Mouse (Mus musculus) adrenal gland, postnatal 4 days (tissue): ENCODE measurements at regions not wholly inside any gene's neighbourhood (a gene's known extent, or its start where the extent isn't known, plus 50 kb on each side); places are given as distances from the start of the nearest gene placed in this dataset.

Experiments used
- DNase-seq, 2 experiments: peaks; one replicate each; pipeline ENCODE4 v3.0.0; 2021 to 2022; ENCODE audit warnings: low spot score in 2 of 2, mixed read lengths in 2 of 2

DNA sequence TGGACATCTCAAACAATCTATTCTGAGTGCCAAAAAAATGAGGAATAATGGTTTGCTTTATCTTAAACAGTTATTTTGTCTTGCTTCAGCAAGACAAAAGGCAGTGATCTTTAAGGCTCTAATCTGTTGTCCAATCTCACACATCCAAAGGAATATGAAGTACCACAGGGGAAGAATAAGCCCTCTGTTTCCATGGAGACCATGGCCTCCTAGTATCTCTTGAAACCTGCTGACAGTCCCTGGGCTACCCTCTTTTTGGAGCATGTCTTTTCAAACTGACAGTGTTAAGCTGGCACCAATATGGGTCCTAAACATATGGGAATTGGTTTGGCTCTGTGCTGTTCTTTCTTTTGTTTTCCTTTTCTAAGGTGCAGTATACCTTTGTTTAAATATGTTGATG is 311.8 kb downstream of the Klf6 start:
- no peak for DNase-seq

- DNase-seq: no peak
Observed at GRCm38 (mm10) chr13:6178362-6179070, 317.2 kb downstream of the Klf6 start.

GRCm38 (mm10) chr13:6189133-6189532 is 327.9 kb downstream of the Klf6 start:
- DNase-seq: no peak

GRCm38 (mm10) chr13:6189566-6189965 is 328.3 kb downstream of the Klf6 start:
- DNase-seq: no peak

DNA sequence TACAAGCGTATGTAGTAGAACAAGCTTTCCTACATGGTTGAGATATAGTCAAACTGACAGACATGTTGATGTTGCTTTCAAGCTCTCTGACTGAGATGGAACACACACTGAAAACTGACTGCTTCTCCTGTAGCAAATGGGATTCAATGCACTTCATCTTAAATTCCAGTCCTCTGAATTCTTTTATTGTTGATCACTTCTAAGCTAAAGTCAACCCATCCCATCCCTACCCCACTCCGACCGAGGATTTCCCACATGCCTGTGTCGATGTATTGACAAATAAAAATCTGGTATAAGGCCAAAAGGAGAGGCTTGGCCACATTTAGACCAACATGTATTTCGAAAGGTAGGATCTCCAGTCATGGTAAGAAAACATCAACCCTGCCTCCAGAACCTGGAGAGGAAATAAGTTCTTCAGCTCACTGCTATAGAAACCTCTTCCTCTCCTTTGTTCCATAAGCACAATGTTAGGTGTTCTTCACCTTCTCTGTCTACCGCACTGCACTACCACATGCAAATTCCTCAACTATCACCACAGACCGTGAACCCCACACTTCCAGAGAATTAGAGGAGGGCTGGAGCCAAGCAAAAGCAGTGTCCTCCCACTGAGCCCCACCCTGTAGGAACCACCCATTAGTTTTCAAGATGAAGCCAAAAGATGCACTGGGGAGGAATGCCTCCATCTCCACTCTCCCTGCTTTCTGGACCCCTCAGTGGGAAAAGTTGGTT is 330.1 kb downstream of the Klf6 start:
- DNase-seq: no peak

DNA sequence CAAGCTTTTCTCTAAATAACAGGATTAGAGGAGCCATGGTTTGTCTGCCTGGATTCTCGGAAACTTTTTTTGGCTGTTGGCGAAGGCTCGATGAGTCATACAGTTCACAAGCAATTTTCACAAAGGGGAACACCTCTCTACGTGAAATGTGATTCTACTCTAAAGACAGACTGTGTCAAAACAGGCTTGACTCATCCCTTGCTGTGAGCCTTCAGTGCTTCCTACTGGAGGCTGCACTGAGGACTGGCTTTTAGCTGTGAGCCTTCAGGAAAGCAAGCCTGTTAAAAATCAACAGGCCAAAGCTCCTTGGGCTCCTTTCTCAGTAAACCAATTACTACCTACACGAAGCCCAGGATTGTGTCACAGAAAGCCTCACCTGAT is 330.6 kb downstream of the Klf6 start:
- no peak for DNase-seq

- no peak for DNase-seq
Observed at GRCm38 (mm10) chr13:6196690-6197089, 335.4 kb downstream of the Klf6 start.

DNA sequence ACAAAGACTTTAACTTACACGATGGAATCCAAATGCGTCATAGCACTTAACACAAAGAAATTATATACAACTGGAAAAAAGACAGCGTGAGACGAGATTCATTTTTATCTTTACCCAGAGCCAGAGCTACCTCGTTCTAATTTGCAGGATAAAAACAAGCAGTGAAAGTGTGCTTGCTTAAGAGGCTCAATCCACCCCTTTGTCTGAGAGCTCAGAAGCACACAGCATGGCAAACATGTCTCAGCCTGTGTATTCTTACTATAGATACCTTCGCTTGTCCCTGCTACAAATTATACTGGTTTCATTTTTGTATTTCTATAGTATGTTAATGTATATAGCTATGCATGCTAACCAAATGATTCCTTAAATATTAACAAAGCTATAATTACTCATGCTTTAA is 337.8 kb downstream of the Klf6 start:
- no peak for DNase-seq

- no peak for DNase-seq
Observed at GRCm38 (mm10) chr13:6201516-6201915, 340.2 kb downstream of the Klf6 start.

DNA sequence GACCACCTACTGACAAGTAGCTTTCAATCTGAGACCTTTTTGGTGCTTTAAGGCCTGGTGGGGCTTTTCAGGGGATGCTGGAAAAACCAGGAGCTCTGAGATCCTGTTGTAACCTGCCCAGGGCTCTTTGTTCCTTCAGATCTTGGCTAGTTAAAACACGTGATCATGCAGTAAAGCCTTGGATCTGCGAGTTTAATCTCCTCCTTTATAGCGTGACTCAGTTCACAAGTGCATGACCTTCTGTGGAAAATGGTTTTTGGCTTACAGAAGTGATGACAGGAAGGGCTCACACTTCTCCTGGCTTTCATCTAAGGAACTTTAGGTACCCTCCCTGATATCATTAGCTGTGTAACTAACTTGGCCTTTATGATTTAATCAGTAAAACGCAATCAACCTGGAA is 343.1 kb upstream of the Pitrm1 start:
- no peak for DNase-seq

DNA sequence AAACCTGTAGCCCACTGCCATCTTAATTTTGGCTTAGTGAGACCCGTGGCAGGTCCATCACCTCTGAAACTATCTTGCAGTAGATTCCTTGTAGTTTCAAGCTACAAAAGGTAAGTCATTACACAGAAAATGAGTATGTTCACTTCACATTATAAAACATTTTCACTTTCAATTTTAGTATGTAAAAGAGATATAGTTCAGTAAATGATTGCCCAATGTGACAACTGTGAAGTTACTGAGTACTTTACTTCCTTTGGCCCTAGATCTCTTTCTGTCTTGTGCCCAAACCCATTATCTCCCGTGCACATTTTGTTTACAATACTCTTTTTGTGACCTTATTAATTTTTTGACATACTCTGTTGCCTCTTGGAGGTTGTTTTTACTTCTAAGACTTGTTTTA is 335.4 kb upstream of the Pitrm1 start:
- DNase-seq: no peak

- DNase-seq: no peak
Observed at GRCm38 (mm10) chr13:6214189-6214588, 333.8 kb upstream of the Pitrm1 start.

- DNase-seq: no peak
Observed at GRCm38 (mm10) chr13:6226087-6226643, 321.8 kb upstream of the Pitrm1 start.

DNA sequence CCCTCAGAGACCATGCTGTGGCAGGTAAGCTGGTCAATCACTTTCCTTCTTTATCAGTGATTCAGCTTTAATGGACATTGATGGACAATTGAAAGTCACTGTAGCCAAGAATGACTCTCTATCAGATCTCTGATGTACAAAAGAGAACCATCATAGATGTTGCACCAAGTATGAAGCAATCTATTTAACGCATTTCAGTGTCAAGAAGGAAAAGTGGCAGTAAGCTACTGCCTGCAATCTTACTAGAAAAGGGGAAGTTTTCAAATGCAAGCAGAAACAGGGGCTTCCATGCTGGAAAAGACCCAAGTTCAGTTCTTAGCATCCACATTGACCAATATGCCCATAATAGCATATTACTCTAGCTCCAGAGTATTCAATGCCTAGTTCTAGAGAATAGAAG is 319.7 kb upstream of the Pitrm1 start:
- DNase-seq: no peak

DNA sequence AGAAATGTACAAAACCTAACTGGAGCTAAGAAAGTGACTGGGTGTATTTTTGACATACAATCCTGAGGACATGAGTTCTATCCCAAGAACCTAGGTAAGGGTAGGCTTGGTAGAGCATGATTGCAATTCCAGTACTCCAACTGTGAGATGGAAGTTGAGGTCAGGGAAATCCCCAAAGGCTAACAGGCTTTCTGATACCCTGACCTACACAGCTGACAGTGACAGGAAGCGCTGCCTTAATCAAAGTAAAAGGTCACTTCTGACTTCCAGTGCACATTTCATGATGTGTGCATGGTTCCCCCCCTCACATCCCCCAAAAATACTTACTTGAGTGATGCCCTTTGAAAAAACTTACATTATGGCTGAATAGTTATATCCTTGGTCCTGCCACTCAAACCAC is 312.6 kb upstream of the Pitrm1 start:
- no peak for DNase-seq

GRCm38 (mm10) chr13:6236503-6236902 is 311.4 kb upstream of the Pitrm1 start:
- no peak for DNase-seq

DNA sequence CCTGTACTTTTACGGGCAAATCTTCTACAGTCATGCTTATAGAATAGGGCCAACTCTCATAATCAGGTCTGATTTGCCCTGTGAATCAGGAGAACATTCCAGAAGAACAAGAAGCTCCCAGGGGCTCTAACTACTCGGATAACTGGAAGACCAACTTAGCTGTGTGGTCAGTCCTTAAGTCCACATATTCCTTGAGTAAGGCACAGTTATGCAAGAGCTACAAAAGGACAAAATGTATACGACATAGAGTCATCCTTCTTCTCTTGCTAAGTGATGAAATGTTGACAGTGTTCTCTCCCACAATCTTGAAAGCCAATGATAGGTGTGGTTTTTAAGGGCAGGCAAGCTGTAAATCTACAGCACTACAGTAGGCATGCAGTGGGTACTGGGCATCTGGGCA is 310.7 kb upstream of the Pitrm1 start:
- DNase-seq: no peak

- no peak for DNase-seq
Observed at GRCm38 (mm10) chr13:6240855-6241254, 307.1 kb upstream of the Pitrm1 start.

DNA sequence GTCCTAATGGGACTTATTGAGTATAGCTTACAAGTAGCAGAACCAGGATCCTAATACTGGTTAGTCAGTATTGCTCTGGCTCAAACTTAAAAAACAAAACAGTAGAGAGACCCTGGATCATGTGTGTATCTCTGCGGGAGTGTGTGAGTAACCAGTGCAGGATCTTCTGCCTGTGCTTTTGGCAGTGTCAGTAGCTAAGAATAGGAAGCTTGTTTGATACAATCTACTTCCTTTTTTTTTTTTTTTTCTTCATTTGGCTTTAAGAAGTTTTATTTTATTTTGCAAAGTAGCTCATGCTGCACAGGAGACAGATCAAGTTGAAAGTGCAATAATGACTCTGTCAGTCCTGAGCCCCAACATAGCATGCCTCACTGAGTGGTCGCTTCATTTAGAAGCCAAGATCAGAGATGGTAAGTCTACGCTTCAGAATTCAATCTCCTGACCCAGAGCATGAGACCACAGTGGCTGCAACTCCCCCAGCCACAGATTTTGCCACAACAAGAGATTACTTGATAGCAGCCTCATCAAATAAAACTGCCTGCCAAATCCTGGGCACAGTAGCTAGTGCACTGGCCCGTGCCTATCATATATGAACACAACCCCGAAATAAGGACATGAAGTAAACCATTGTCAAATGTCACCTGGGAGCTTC is 306.4 kb upstream of the Pitrm1 start:
- DNase-seq: no peak

DNA sequence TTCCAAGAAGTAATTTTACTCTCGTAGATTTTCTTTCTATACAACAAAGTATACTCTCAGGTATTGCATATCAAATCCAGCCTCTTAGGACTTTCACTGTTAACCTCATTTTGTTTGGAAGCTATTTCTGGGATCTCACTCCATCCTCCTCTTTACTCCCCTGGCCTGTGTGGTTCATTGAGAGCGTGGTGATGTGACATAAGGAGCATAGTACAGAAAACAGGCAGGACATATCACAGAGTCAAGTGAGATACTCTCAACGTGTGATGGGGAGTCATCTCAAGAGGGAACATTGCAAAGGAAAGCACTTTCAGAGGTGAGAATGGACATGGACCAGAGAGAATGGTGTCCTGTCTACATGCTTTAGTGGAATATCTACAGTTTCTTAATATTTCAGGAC is 297.8 kb upstream of the Pitrm1 start:
- DNase-seq: no peak

- DNase-seq: no peak
Observed at GRCm38 (mm10) chr13:6251025-6251862, 296.7 kb upstream of the Pitrm1 start.
